Mouse (Mus musculus) brain, adult 2 months (tissue): ENCODE measurements at regions not wholly inside any gene's neighbourhood (a gene's known extent, or its start where the extent isn't known, plus 50 kb on each side); places are given as distances from the start of the nearest gene placed in this dataset.
A peak's percentile ranks its signal among the peaks of the same experiment; 100 is the strongest.

Experiments used
- DNase-seq: peaks from one replicate; pipeline ENCODE4 v3.0.0; 2011; ENCODE audit warnings: low read depth, low spot score

- no peak for DNase-seq
These were observed 939.7 kb upstream of the Lrrc4c start for GRCm38 (mm10) chr2:95378296-95378695.

- DNase-seq = no peak
These were observed 938.5 kb upstream of the Api5 start for GRCm38 (mm10) chr2:95376479-95376878.

GRCm38 (mm10) chr2:95366824-95367715, 929.1 kb upstream of the Api5 start:
- DNase-seq = peak; percentile 62
